ENCODE assay signal across 12 mouse cellular contexts in the genomic region with DNA sequence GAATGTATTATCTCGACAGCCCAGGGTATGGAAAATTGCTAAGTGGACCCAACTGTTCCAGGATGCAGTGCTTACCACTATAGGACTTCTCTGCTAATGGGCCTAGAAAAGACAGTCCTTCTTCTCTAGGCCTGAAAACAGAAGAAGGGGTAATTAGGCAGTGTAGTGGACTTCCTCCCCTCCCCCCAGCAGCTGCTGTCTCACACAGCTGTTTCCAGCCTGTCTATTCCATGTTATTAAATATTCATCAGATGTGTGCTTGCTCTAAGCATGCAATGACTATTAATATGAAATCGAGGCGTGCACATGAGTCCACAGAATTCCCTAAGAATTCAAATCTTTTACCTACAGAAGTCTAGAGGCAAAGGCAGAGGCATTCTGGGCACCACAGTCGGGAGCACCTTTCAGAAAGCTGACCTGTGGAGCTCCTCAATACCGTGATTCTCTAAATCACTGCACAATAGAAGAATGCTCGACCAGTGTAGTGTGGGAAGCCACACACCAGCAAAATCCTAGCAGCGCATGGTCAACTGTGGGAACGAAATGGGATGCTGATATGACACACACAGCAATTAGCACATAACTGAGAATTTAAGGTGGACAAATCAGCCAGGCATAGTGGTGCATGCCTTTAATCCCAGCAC. TPM values are rescaled to one million over a fixed set of nuclear protein-coding genes. Genes with fewer than 3 reads are reported as not detected.
DNase-seq lines count a peak whose midpoint lies in the region; ATAC-seq and TF ChIP-seq lines count a peak whose summit lies in the region.
"Had no signal": no experiment of that assay in that cellular context is flagged by ENCODE, and none has a peak within 500 bp of the region (broad histone marks: within the 10 kb centered on the region; RNA-seq: fewer than 3 reads in every experiment).

No protein-coding gene starts in this region.

- peak overlapping the region; percentile 46 for H3K27ac ChIP-seq in heart, embryonic 13.5 days (replicated peaks)
- H3K27ac ChIP-seq in forebrain, postnatal 0 days (ENCODE audit: low read depth, low read length): peak overlapping the region; percentile 59
- peak overlapping the region; percentile 66 for H3K27ac ChIP-seq in neural tube, embryonic 12.5 days
- no peak overlapping the region for H3K27ac ChIP-seq in thymus, adult 2 months (ENCODE audit: control insufficient read depth, insufficient read depth, low read length)
- H3K27ac ChIP-seq: limb, embryonic 15.5 days had no signal

- H3K9ac ChIP-seq in heart, embryonic 13.5 days: no peak overlapping the region
- H3K9ac ChIP-seq in forebrain, postnatal 0 days: no peak overlapping the region
- no peak overlapping the region for H3K9ac ChIP-seq in neural tube, embryonic 12.5 days
- H3K9ac ChIP-seq: limb, embryonic 15.5 days had no signal

- H3K4me3 ChIP-seq in heart, embryonic 13.5 days: no peak overlapping the region
- H3K4me3 ChIP-seq in forebrain, postnatal 0 days (ENCODE audit: low read depth, low read length): no peak overlapping the region
- H3K4me3 ChIP-seq in neural tube, embryonic 12.5 days: no peak overlapping the region
- no peak overlapping the region for H3K4me3 ChIP-seq in thymus, adult 2 months (ENCODE audit: control insufficient read depth, insufficient read depth, low read length)
- H3K4me3 ChIP-seq: limb, embryonic 15.5 days had no signal

- no peak for TF ChIP-seq POLR2A in thymus, adult 2 months (IDR thresholded peaks at IDR 0.05; ENCODE audit: control insufficient read depth, extremely low read depth, insufficient read depth, low read length, poor library complexity)

- H3K4me2 ChIP-seq in heart, embryonic 13.5 days: no peak overlapping the region
- no peak overlapping the region for H3K4me2 ChIP-seq in forebrain, postnatal 0 days (ENCODE audit: low read depth)
- no peak overlapping the region; the same call in 1 of the 2 replicates for H3K4me2 ChIP-seq in neural tube, embryonic 12.5 days (replicated peaks)
- H3K4me2 ChIP-seq: limb, embryonic 15.5 days had no signal

- 77% methylated on average over 8 of the region's 8 CpGs for WGBS in heart, embryonic 13.5 days
- 51% methylated on average over 8 of the region's 8 CpGs for WGBS in forebrain, postnatal 0 days
- WGBS in neural tube, embryonic 12.5 days: 62% methylated on average over 8 of the region's 8 CpGs
- WGBS in thymus, adult 2 months: 95% methylated on average over 8 of the region's 8 CpGs

- H3K9me3 ChIP-seq in heart, embryonic 13.5 days: no peaks in the 10 kb centered on the region
- no peaks in the 10 kb centered on the region for H3K9me3 ChIP-seq in forebrain, postnatal 0 days (ENCODE audit: low read length)
- no peaks in the 10 kb centered on the region for H3K9me3 ChIP-seq in neural tube, embryonic 12.5 days
- H3K9me3 ChIP-seq: limb, embryonic 15.5 days had no signal

- H3K27me3 ChIP-seq in heart, embryonic 13.5 days (replicated peaks): no peaks in the 10 kb centered on the region
- H3K27me3 ChIP-seq in forebrain, postnatal 0 days (ENCODE audit: insufficient read depth, low read length): no peaks in the 10 kb centered on the region
- H3K27me3 ChIP-seq in neural tube, embryonic 12.5 days (replicated peaks): no peaks in the 10 kb centered on the region
- no peaks in the 10 kb centered on the region for H3K27me3 ChIP-seq in thymus, adult 2 months (ENCODE audit: control insufficient read depth, insufficient read depth, low read length)
- H3K27me3 ChIP-seq: limb, embryonic 15.5 days had no signal

- peaks cover 97% of the 10 kb centered on the region for H3K36me3 ChIP-seq in heart, embryonic 13.5 days
- H3K36me3 ChIP-seq in forebrain, postnatal 0 days (ENCODE audit: insufficient read depth): peaks cover 76% of the 10 kb centered on the region
- H3K36me3 ChIP-seq in neural tube, embryonic 12.5 days: peaks cover 87% of the 10 kb centered on the region
- H3K36me3 ChIP-seq in thymus, adult 2 months (ENCODE audit: control insufficient read depth, insufficient read depth, low read length): peaks cover 85% of the 10 kb centered on the region

- no peak for TF ChIP-seq CTCF in forebrain, postnatal 0 days (IDR thresholded peaks at IDR 0.05; ENCODE audit: low read depth)
- TF ChIP-seq CTCF in thymus, adult 2 months (IDR thresholded peaks at IDR 0.05; ENCODE audit: borderline replicate concordance, control insufficient read depth, extremely low read depth, insufficient read depth, low read length, poor library complexity): no peak

- DNase-seq in heart, adult 9 months (ENCODE audit: low spot score in 2 of 2): no peak
- DNase-seq in lung, postnatal 10 days: peak; percentile 67
- DNase-seq in lung, postnatal 25 days (ENCODE audit: low spot score): no peak
- peak; percentile 46 for DNase-seq in forebrain, postnatal 0 days
- DNase-seq in liver: no peak
- DNase-seq in thymus, adult 2 months: no peak
- DNase-seq: gastrocnemius, postnatal 36 days; kidney, postnatal 25 days; thymus, postnatal 14 days had no signal

- no peak for ATAC-seq in heart, embryonic 13.5 days (ENCODE audit: extremely low read depth, insufficient number of reproducible peaks, low FRiP score, low TSS enrichment)
- ATAC-seq in forebrain, postnatal 0 days: peak; percentile 79
- no peak; the same call in 1 of the 2 replicates for ATAC-seq in neural tube, embryonic 12.5 days (ENCODE audit: low FRiP score, low read depth)

- H3K4me1 ChIP-seq in heart, embryonic 13.5 days: peaks cover 9% of the 10 kb centered on the region
- no peaks in the 10 kb centered on the region for H3K4me1 ChIP-seq in forebrain, postnatal 0 days (ENCODE audit: insufficient read depth)
- peaks cover 11% of the 10 kb centered on the region for H3K4me1 ChIP-seq in neural tube, embryonic 12.5 days
- no peaks in the 10 kb centered on the region for H3K4me1 ChIP-seq in thymus, adult 2 months (replicated peaks; ENCODE audit: control insufficient read depth, insufficient read depth, low read length)
- H3K4me1 ChIP-seq: limb, embryonic 15.5 days had no signal

RNA-seq across cellular contexts. Expression of a gene that starts 13.0 kb away (rescaled TPM):
- polyA plus RNA-seq in heart, embryonic 13.5 days (2015; fragmentation: Nextera tagmentation; extraction: Ambion mirVana): 6.7 and 6.9 TPM in 2 replicates
- 17.2 and 23.0 TPM in 2 replicates for total RNA-seq in forebrain, postnatal 0 days (2014; rRNA removed)
- polyA plus RNA-seq in forebrain, postnatal 0 days (2015; fragmentation: Nextera tagmentation; extraction: Ambion mirVana): 15.3 and 16.1 TPM in 2 replicates
- polyA plus RNA-seq in neural tube, embryonic 12.5 days (2016; fragmentation: Nextera tagmentation; extraction: Ambion mirVana): 16.0 and 16.8 TPM in 2 replicates
- polyA plus RNA-seq in thymus, adult 2 months (2012; rRNA removed): 68.1 and 69.6 TPM in 2 replicates

RNA-seq across cellular contexts. Expression of a gene that starts 32.5 kb away (rescaled TPM):
- polyA plus RNA-seq in heart, embryonic 13.5 days (2015; fragmentation: Nextera tagmentation; extraction: Ambion mirVana): 75.6 and 77.5 TPM in 2 replicates
- total RNA-seq in forebrain, postnatal 0 days (2014; rRNA removed): 108 and 128 TPM in 2 replicates
- 90.5 and 105 TPM in 2 replicates for polyA plus RNA-seq in forebrain, postnatal 0 days (2015; fragmentation: Nextera tagmentation; extraction: Ambion mirVana)
- 211 and 212 TPM in 2 replicates for polyA plus RNA-seq in neural tube, embryonic 12.5 days (2016; fragmentation: Nextera tagmentation; extraction: Ambion mirVana)
- 126 and 209 TPM in 2 replicates for polyA plus RNA-seq in thymus, adult 2 months (2012; rRNA removed)

RNA-seq across cellular contexts. Expression of a gene that starts 37.0 kb away (rescaled TPM):
- polyA plus RNA-seq in heart, embryonic 13.5 days (2015; fragmentation: Nextera tagmentation; extraction: Ambion mirVana): 13.3 TPM in 2 replicates
- 52.8 and 60.5 TPM in 2 replicates for total RNA-seq in forebrain, postnatal 0 days (2014; rRNA removed)
- 9.8 and 11.2 TPM in 2 replicates for polyA plus RNA-seq in forebrain, postnatal 0 days (2015; fragmentation: Nextera tagmentation; extraction: Ambion mirVana)
- 16.3 and 16.6 TPM in 2 replicates for polyA plus RNA-seq in neural tube, embryonic 12.5 days (2016; fragmentation: Nextera tagmentation; extraction: Ambion mirVana)
- polyA plus RNA-seq in thymus, adult 2 months (2012; rRNA removed): 32.5 and 34.2 TPM in 2 replicates

Comparison
In these comparisons a context has a peak if more than half of its experiments do, and no peak if none do; other contexts are left out.
1. DNase-seq: peak in lung, postnatal 10 days (single experiment) and forebrain, postnatal 0 days (single experiment); none in heart, adult 9 months (0 of 2), lung, postnatal 25 days (single experiment), liver (single experiment) and thymus, adult 2 months (single experiment).